Mouse (Mus musculus): Measurements from ENCODE around the gene Trmo. TPM values are rescaled to one million over a fixed set of nuclear protein-coding genes. Genes with fewer than 3 reads are reported as not detected.

The Trmo gene
- polyA plus RNA-seq, 1 experiment from 2014 or later: 11.5 TPM

Other genes starting within 250 kb of the Trmo start
- gene Xpa, start 193.1 kb downstream of the Trmo start, polyA plus RNA-seq (2016; fragmentation: Nextera tagmentation; extraction: Ambion mirVana): 11.1 and 12.3 TPM in 2 replicates
- 0.08 TPM in 1 of 2 replicates, not detected in the other for gene Foxe1, start 45.8 kb downstream of the Trmo start, polyA plus RNA-seq (2016; fragmentation: Nextera tagmentation; extraction: Ambion mirVana)
- 425 and 445 TPM in 2 replicates for gene Hemgn, start 24.1 kb upstream of the Trmo start, polyA plus RNA-seq (2016; fragmentation: Nextera tagmentation; extraction: Ambion mirVana)
- gene Anp32b, start 61.5 kb upstream of the Trmo start, polyA plus RNA-seq (2016; fragmentation: Nextera tagmentation; extraction: Ambion mirVana): 669 and 722 TPM in 2 replicates
- 75.7 and 78.4 TPM in 2 replicates for gene Nans, start 99.8 kb upstream of the Trmo start, polyA plus RNA-seq (2016; fragmentation: Nextera tagmentation; extraction: Ambion mirVana)
- gene Trim14, start 146.7 kb upstream of the Trmo start, polyA plus RNA-seq (2016; fragmentation: Nextera tagmentation; extraction: Ambion mirVana): 8.5 and 8.9 TPM in 2 replicates
- 4.9 and 5.2 TPM in 2 replicates for gene Coro2a, start 212.8 kb upstream of the Trmo start, polyA plus RNA-seq (2016; fragmentation: Nextera tagmentation; extraction: Ambion mirVana)